Mouse (Mus musculus) cerebellum, postnatal 14 days (tissue): ENCODE data around the gene Cntn1.

Experiments
- DNase-seq, 2 experiments: peaks; one replicate each; pipeline ENCODE4 v3.0.0; 2021; ENCODE audit warnings: mixed read lengths in 2 of 2

Gene Cntn1

GRCm38 (mm10) chr15:92141972-92142371 lies 91.0 kb downstream of the Cntn1 start:
- peak; percentile 58 to 70 for DNase-seq

DNA sequence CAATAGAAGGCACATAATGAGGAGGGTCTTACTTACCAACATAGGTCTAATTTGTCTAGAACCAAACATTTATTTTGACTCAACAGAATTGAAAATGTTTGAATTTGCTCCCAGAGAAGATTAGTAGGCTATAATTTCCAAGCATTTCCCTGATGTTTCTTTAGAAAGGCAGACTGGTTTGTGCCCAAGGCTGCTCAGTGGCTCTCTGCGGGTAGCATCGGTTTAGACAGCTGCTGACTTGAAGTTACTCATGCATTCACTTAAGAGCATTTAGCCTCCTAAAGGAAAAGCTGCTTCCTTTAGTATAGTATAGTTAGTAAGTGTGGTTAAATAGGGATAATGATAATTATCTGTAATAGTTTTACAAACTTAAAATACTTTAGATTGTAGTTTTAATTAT lies 104.0 kb downstream of the Cntn1 start:
- DNase-seq, result no peak

DNA sequence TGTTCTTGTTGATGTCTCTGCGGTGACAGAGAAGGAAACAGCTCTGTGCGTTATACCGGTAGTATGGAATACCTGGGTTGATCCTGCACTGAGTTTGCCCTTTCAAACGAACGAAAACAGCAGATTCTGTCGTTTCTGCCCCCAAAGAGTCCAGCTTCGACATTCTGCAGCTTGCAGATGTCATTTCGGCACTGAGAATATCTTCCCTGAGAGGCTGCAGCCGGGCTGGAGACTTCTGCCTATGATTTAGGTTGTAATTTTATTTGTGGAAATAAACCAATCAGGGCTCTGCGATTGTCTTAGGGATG lies 109.8 kb downstream of the Cntn1 start:
- DNase-seq, result peak; percentile 25 to 57

- peak; percentile 72 to 74 for DNase-seq
Observed at GRCm38 (mm10) chr15:92161163-92162025, 110.4 kb downstream of the Cntn1 start.

- DNase-seq, result peak; percentile 37 to 47
Observed at GRCm38 (mm10) chr15:92162835-92163234, 111.9 kb downstream of the Cntn1 start.

GRCm38 (mm10) chr15:92164127-92164526 lies 113.2 kb downstream of the Cntn1 start:
- DNase-seq, result peak; percentile 24 to 52

DNA sequence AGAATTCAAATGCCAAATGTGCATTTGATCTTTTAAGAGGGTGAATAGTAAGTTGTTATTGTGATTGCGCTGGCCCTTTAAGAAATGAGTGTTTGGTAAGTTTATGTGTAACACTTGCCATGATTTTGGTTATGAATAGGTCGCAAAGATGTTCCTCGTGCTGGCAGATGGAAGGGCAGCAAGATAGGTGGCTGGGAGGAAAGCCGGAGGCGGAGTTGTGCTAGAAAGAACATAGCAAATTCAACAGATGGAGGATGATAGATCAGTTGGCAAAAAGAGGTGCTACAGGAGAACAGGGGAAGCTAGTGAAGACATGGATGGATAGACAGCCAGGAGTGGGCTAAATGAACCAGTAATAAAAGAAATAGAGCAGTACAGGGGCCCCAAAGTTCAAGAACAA lies 115.3 kb downstream of the Cntn1 start:
- peak; percentile 66 to 76 for DNase-seq

- DNase-seq, result peak; percentile 53 to 64
Observed at GRCm38 (mm10) chr15:92175739-92176138, 124.8 kb downstream of the Cntn1 start.

DNA sequence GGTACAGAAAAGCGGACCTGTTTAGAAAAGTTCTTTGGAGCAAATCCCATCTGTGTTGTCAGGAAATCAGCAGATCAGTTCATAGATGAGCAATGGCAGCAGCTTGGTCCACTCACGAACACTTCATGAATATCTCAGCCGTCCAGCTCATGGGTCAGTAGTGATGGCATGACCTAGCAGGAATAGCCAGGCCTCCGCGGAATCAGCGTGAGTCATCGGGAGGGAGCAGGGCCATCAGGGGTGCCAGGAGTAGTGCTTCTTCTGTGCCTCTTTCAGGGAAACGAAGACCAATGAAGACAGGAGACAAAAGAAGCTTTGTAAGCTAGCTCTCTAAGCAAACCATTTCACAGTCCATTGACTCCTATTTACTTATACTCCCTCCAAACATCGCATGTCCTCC lies 126.4 kb downstream of the Cntn1 start:
- no peak for DNase-seq

- no peak for DNase-seq
Observed at GRCm38 (mm10) chr15:92185484-92185883, 134.5 kb downstream of the Cntn1 start.

DNA sequence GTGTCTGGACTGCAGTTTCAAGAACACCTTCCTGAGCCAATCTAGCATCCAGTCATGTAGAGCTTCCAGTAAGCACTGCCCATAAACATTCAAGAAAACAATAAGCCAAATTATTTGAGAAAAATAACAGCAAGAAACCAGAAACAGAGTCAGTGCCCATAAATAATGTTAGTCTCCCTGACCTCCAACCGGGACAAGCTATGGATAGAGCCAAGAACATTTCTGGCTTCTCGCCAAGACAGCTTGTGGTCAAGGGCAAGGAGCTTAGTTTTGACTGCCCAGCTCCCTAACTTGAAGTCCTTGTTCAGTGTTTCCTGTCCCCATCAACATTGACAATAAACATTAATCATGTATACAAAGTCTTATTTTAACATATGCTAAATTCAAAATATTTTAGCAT lies 139.0 kb downstream of the Cntn1 start:
- DNase-seq, result peak; percentile 75 to 81

DNA sequence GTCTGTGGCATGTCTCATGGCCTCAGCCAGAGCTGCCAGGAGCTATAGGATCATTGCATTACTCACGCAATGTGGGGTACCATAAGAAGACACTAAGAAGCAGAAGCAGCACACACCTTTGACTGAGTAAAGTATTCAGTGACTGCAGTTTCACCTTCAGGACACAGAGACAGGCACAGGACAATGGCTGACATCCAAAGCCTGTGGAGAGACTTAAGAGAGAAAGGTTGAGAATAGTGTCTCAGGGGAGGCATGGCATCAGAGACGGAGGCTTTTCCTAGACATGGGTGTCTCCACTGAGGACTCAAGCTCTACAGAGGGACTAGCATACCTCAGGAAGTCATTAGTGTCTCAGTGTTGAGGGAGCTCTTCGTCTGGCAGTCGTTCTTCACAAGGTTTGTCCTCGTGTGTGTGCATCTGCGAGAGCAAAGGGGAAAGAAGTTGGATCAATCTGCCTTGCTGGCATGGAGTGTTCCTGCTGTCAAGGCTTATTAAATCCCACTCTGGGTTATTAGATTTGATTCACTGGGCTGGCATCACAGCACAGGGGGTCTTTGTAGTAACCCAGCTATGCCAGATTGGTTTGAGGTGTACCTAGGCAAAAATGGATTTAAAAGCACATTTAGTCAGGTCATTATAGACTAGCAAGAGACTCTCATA lies 149.5 kb downstream of the Cntn1 start:
- DNase-seq, result peak; percentile 71 to 80

DNA sequence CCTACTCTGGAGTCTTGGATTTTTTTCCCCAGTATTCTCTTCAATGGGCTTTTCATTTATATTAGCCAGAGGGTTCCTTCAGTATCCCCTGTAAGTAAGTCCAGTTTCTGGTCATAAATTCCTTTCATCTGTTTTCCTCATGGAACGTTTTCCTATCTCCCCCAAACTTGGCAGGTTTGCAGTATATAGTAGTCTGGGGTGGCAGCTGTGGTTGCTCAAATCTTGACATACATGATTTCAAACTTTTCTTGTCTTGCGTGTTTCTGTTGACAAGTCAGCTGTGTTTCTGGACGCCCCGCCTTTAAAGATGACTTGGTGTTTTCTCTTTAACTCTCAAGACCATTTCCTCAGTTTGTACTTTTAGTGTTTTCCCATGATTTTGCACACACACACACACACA lies 155.7 kb downstream of the Cntn1 start:
- DNase-seq, result no peak

DNA sequence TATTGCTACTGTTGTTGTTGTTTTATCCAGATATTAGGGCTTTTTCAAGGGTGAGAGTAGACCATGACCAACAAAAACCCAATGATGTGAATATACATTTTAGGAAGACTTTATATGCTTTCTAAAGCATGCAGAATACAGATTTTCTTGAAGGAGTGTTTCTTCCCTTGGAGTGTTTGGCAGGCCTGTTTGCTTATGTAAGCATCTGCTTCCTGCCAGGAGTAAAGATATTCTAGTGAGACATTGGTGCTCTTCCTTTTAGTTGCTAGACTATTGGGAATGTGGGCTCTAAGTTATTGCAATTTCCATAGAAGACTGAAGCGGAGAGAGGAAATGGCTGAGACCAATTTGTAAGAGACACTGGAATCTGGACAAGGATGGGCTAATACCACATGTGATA lies 158.8 kb downstream of the Cntn1 start:
- DNase-seq, result no peak

- DNase-seq, result peak; percentile 44 to 58
Observed at GRCm38 (mm10) chr15:92210486-92211235, 159.7 kb downstream of the Cntn1 start.

GRCm38 (mm10) chr15:92215841-92216240 lies 164.9 kb downstream of the Cntn1 start:
- peak; percentile 58 to 61 for DNase-seq

- DNase-seq, result no peak
Observed at GRCm38 (mm10) chr15:92221446-92221845, 170.5 kb downstream of the Cntn1 start.

- DNase-seq, result peak; percentile 33 to 60
Observed at GRCm38 (mm10) chr15:92231386-92231785, 180.4 kb downstream of the Cntn1 start.

GRCm38 (mm10) chr15:92235836-92236235 lies 184.9 kb downstream of the Cntn1 start:
- no peak for DNase-seq

- peak; percentile 67 to 75 for DNase-seq
Observed at GRCm38 (mm10) chr15:92264980-92265707, 214.2 kb downstream of the Cntn1 start.

GRCm38 (mm10) chr15:92268341-92268740 lies 217.4 kb downstream of the Cntn1 start:
- no peak for DNase-seq

DNA sequence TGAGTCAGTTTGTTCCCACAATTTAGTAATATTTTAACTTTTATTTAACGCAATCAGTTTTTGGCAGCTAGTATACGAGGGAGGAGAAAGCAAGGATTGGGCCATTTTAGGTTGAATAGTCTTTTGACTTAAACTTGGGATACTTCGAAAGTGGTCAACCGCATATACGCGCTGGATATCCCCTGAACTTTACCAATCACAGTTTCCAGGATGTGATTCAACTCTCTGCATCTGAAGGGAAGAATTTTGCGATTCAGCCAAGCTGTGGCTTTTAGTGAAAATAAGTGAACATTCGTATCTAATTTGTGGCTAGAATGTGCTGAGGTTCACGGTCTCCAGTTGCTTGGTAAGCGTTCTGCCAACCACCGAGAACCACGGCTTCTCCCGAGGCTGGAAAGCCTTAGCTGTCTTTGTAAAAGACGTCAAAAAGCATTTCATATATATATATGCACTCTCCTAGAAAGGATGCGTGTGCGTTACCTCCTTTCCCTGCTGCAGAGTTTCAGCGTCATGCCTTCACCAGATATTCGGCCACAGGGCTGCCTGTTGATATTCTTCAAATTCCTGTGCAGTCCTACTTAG lies 217.9 kb downstream of the Cntn1 start:
- no peak for DNase-seq
